ENCODE assay signal across 8 mouse cellular contexts in the genomic region with DNA sequence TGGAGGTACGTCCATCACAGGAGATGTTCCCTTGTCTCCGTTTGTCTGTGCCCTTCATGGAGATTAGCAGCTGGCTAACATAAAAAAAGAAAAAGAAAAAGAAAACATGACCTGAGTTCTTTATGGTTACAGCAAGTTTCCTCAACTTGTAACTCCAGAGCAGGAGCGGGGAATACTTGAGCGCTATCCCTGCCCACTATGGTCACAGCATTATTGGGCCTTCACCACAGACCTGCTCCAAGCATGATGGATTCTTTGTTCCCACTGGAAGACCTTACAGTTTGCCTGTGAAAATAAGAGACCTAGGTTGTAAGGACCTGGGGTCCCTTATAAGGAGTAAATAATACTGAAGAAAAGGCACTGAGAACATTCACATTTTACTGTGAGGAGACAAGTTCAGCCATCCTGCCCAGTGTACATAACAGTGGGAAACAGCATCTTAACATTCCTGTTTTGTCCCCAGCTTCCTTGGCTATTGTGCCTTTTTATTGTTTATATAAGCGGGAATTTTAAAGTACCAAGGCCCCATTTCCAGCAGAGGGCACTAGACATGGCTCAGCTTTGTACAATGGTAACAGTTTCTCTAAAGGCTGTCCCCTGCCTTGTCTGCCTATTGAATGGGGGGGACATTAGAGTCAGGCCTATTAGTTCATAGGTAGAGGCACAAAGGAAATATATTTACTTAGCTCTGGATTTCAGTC. TPM values are rescaled to one million over a fixed set of nuclear protein-coding genes. Genes with fewer than 3 reads are reported as not detected.
DNase-seq lines count a peak whose midpoint lies in the region; ATAC-seq and TF ChIP-seq lines count a peak whose summit lies in the region.

No protein-coding gene starts in this region.

- H3K36me3 ChIP-seq in heart, embryonic 15.5 days: peaks cover 24% of the 10 kb centered on the region
- H3K36me3 ChIP-seq in limb, embryonic 15.5 days: peaks cover 28% of the 10 kb centered on the region
- H3K36me3 ChIP-seq in neural tube, embryonic 13.5 days: peaks cover 31% of the 10 kb centered on the region

- no peak overlapping the region for H3K9ac ChIP-seq in heart, embryonic 15.5 days
- no peak overlapping the region for H3K9ac ChIP-seq in limb, embryonic 15.5 days
- peak overlapping the region; percentile 100 for H3K9ac ChIP-seq in neural tube, embryonic 13.5 days

- no peak for DNase-seq in left cerebral cortex, adult 2 months (ENCODE audit: extremely low spot score in 1 of 2, low spot score in 2 of 2)
- DNase-seq in left cerebral cortex, postnatal 10 days (ENCODE audit: extremely low spot score in 1 of 2, low spot score in 2 of 2): no peak
- DNase-seq in brain, adult 2 months (ENCODE audit: low read depth, low spot score): peak; percentile 68
- DNase-seq in left cerebral cortex, postnatal 4 days: no peak

- no peaks in the 10 kb centered on the region for H3K27me3 ChIP-seq in heart, embryonic 15.5 days
- no peaks in the 10 kb centered on the region for H3K27me3 ChIP-seq in limb, embryonic 15.5 days
- H3K27me3 ChIP-seq in neural tube, embryonic 13.5 days: no peaks in the 10 kb centered on the region

- no peaks in the 10 kb centered on the region for H3K9me3 ChIP-seq in heart, embryonic 15.5 days (replicated peaks)
- no peaks in the 10 kb centered on the region for H3K9me3 ChIP-seq in limb, embryonic 15.5 days
- H3K9me3 ChIP-seq in neural tube, embryonic 13.5 days: no peaks in the 10 kb centered on the region

- peak overlapping the region; percentile 51 for H3K27ac ChIP-seq in left cerebral cortex, adult 2 months
- H3K27ac ChIP-seq in heart, embryonic 15.5 days: peak overlapping the region; percentile 97
- peak overlapping the region; percentile 96 for H3K27ac ChIP-seq in limb, embryonic 15.5 days
- peak overlapping the region; percentile 99 for H3K27ac ChIP-seq in neural tube, embryonic 13.5 days (replicated peaks)

- H3K4me2 ChIP-seq in heart, embryonic 15.5 days: no peak overlapping the region
- no peak overlapping the region for H3K4me2 ChIP-seq in limb, embryonic 15.5 days
- peak overlapping the region; percentile 78 for H3K4me2 ChIP-seq in neural tube, embryonic 13.5 days

- WGBS in heart, embryonic 15.5 days: 74% methylated on average over 5 of the region's 5 CpGs
- WGBS in limb, embryonic 15.5 days: 74% methylated on average over 5 of the region's 5 CpGs
- 66% methylated on average over 5 of the region's 5 CpGs for WGBS in neural tube, embryonic 13.5 days

- H3K4me1 ChIP-seq in heart, embryonic 15.5 days (replicated peaks): peaks cover 34% of the 10 kb centered on the region
- H3K4me1 ChIP-seq in limb, embryonic 15.5 days: peaks cover 15% of the 10 kb centered on the region
- H3K4me1 ChIP-seq in neural tube, embryonic 13.5 days (replicated peaks): peaks cover 38% of the 10 kb centered on the region

- intact Hi-C loops in left cerebral cortex, adult 2 months (cut with DNase I): no loop called here
- intact Hi-C loops in left cerebral cortex, postnatal 10 days (cut with DNase I): no loop called here
- intact Hi-C loops in left cerebral cortex, postnatal 4 days (cut with DNase I): no loop called here

- ATAC-seq in heart, embryonic 15.5 days (replicated peaks; ENCODE audit: insufficient number of reproducible peaks, insufficient read depth, low FRiP score, low read depth): no peak
- ATAC-seq in limb, embryonic 15.5 days (ENCODE audit: insufficient number of reproducible peaks, low FRiP score, low TSS enrichment, low read depth): no peak
- ATAC-seq in neural tube, embryonic 13.5 days (ENCODE audit: low read depth): no peak
- no peak for ATAC-seq in monocyte, adult 5-6 weeks (replicated peaks; ENCODE audit: insufficient number of reproducible peaks, low FRiP score, low TSS enrichment, poor library complexity, severe bottlenecking)

- peak; percentile 75 for TF ChIP-seq CTCF in left cerebral cortex, adult 2 months (IDR thresholded peaks at IDR 0.05)

- no peak overlapping the region for H3K4me3 ChIP-seq in left cerebral cortex, adult 2 months
- no peak overlapping the region for H3K4me3 ChIP-seq in heart, embryonic 15.5 days
- H3K4me3 ChIP-seq in limb, embryonic 15.5 days: no peak overlapping the region
- H3K4me3 ChIP-seq in neural tube, embryonic 13.5 days: no peak overlapping the region

RNA-seq across cellular contexts. Expression of gene Ppp1r10, which starts 4.8 kb away (rescaled TPM):
- total RNA-seq in left cerebral cortex, adult 2 months (2021): 10 to 100 TPM; 68.8 to 70.6 TPM
- total RNA-seq in left cerebral cortex, postnatal 10 days (2021): 10 to 100 TPM; 57.2 to 66.5 TPM
- 26.5 and 28.1 TPM in 2 replicates for polyA plus RNA-seq in heart, embryonic 15.5 days (2015; fragmentation: Nextera tagmentation; extraction: Ambion mirVana)
- polyA plus RNA-seq in limb, embryonic 15.5 days (2015; fragmentation: Nextera tagmentation; extraction: Ambion mirVana): 35.0 and 40.1 TPM in 2 replicates
- 44.6 and 45.9 TPM in 2 replicates for polyA plus RNA-seq in neural tube, embryonic 13.5 days (2015; fragmentation: Nextera tagmentation; extraction: Ambion mirVana)
- 103 to 230 TPM (median 106 TPM) in 3 replicates for total RNA-seq in monocyte, adult 5-6 weeks (2017)
- total RNA-seq in left cerebral cortex, postnatal 4 days (2021): 10 to 100 TPM; 75.1 to 76.5 TPM

RNA-seq across cellular contexts. Expression of gene Mrps18b, which starts 4.8 kb away (rescaled TPM):
- total RNA-seq in left cerebral cortex, adult 2 months (2021): 10 to 100 TPM; 38.0 to 44.3 TPM
- 10 to 100 TPM; 50.4 to 52.0 TPM for total RNA-seq in left cerebral cortex, postnatal 10 days (2021)
- 64.2 and 69.2 TPM in 2 replicates for polyA plus RNA-seq in heart, embryonic 15.5 days (2015; fragmentation: Nextera tagmentation; extraction: Ambion mirVana)
- polyA plus RNA-seq in limb, embryonic 15.5 days (2015; fragmentation: Nextera tagmentation; extraction: Ambion mirVana): 72.4 and 77.1 TPM in 2 replicates
- polyA plus RNA-seq in neural tube, embryonic 13.5 days (2015; fragmentation: Nextera tagmentation; extraction: Ambion mirVana): 56.1 and 62.7 TPM in 2 replicates
- total RNA-seq in monocyte, adult 5-6 weeks (2017): 26.6 to 31.6 TPM (median 29.0 TPM) in 3 replicates
- total RNA-seq in left cerebral cortex, postnatal 4 days (2021): 10 to 100 TPM; 45.9 to 47.4 TPM

RNA-seq across cellular contexts. Expression of gene Atat1, which starts 11.1 kb away (rescaled TPM):
- total RNA-seq in left cerebral cortex, adult 2 months (2021): 10 to 100 TPM; 51.8 to 63.6 TPM
- total RNA-seq in left cerebral cortex, postnatal 10 days (2021): 100 to 1,000 TPM; 105 to 111 TPM
- 38.7 and 50.7 TPM in 2 replicates for polyA plus RNA-seq in heart, embryonic 15.5 days (2015; fragmentation: Nextera tagmentation; extraction: Ambion mirVana)
- polyA plus RNA-seq in limb, embryonic 15.5 days (2015; fragmentation: Nextera tagmentation; extraction: Ambion mirVana): 58.9 and 59.1 TPM in 2 replicates
- polyA plus RNA-seq in neural tube, embryonic 13.5 days (2015; fragmentation: Nextera tagmentation; extraction: Ambion mirVana): 357 and 369 TPM in 2 replicates
- 13.9 to 18.7 TPM (median 14.2 TPM) in 3 replicates for total RNA-seq in monocyte, adult 5-6 weeks (2017)
- 100 to 1,000 TPM; 285 to 292 TPM for total RNA-seq in left cerebral cortex, postnatal 4 days (2021)

RNA-seq across cellular contexts. Expression of gene 2310061I04Rik, which starts 23.8 kb away (rescaled TPM):
- 10 to 100 TPM; 58.9 to 59.3 TPM for total RNA-seq in left cerebral cortex, adult 2 months (2021)
- total RNA-seq in left cerebral cortex, postnatal 10 days (2021): 10 to 100 TPM; 61.5 to 72.4 TPM
- polyA plus RNA-seq in heart, embryonic 15.5 days (2015; fragmentation: Nextera tagmentation; extraction: Ambion mirVana): 23.9 and 27.6 TPM in 2 replicates
- polyA plus RNA-seq in limb, embryonic 15.5 days (2015; fragmentation: Nextera tagmentation; extraction: Ambion mirVana): 18.0 and 23.0 TPM in 2 replicates
- 45.1 and 50.5 TPM in 2 replicates for polyA plus RNA-seq in neural tube, embryonic 13.5 days (2015; fragmentation: Nextera tagmentation; extraction: Ambion mirVana)
- 1.8 to 10.4 TPM (median 5.7 TPM) in 3 replicates for total RNA-seq in monocyte, adult 5-6 weeks (2017)
- 10 to 100 TPM; 59.8 to 69.2 TPM for total RNA-seq in left cerebral cortex, postnatal 4 days (2021)

RNA-seq across cellular contexts. Expression of gene Dhx16, which starts 41.4 kb away (rescaled TPM):
- total RNA-seq in left cerebral cortex, adult 2 months (2021): 10 to 100 TPM; 30.0 to 39.7 TPM
- 10 to 100 TPM; 29.1 to 31.0 TPM for total RNA-seq in left cerebral cortex, postnatal 10 days (2021)
- polyA plus RNA-seq in heart, embryonic 15.5 days (2015; fragmentation: Nextera tagmentation; extraction: Ambion mirVana): 19.7 and 31.1 TPM in 2 replicates
- 36.8 and 41.3 TPM in 2 replicates for polyA plus RNA-seq in limb, embryonic 15.5 days (2015; fragmentation: Nextera tagmentation; extraction: Ambion mirVana)
- polyA plus RNA-seq in neural tube, embryonic 13.5 days (2015; fragmentation: Nextera tagmentation; extraction: Ambion mirVana): 31.0 and 39.6 TPM in 2 replicates
- total RNA-seq in monocyte, adult 5-6 weeks (2017): 67.7 to 106 TPM (median 105 TPM) in 3 replicates
- total RNA-seq in left cerebral cortex, postnatal 4 days (2021): 10 to 100 TPM; 37.4 to 38.8 TPM
